Mouse (Mus musculus): Measurements from ENCODE around the gene Prickle4. TPM values are rescaled to one million over a fixed set of nuclear protein-coding genes. Genes with fewer than 3 reads are reported as not detected.
"Not testable (repeated sequence)": the region's sequence is repeated elsewhere in the genome, so short reads cannot be mapped to it uniquely, and the experiment has no call there.

Prickle4 gene
- polyA plus RNA-seq, 1 experiment from 2014 or later: 0.53 TPM

DNA sequence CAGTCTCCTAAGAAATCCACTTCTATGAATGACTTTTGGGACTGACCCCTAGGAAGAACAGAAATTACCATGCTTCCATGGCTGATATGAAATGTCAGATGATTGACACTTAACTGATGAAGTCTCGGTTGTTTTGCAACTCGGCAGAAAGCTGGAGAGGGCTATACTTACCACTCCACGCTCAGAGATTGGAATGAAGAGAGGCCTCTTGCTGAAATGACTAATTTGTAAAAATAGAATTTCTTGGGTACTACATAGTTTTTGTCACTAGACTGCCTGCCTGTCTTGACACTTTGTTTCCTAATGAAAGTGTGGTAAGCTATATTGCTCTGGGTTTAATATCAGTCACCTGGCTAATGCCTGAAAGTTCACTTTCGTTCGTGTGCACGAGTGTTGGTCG lies 30.1 kb downstream of the Prickle4 start:
- Histone ChIP-seq H3K9me3 (ENCODE audit: control insufficient read depth, low read length) (no peaks in the 10 kb centered on the region), H3K36me3 (ENCODE audit: control insufficient read depth, insufficient read depth, low read length) (0 out of 2 replicates have a peak, but pooled peaks cover 5% of the 10 kb centered on the region), H3K4me3 (ENCODE audit: low read depth, low read length) (no peak overlapping the region), H3K27ac (ENCODE audit: low read depth) (no peak overlapping the region), H3K9ac (ENCODE audit: low read length) (no peak overlapping the region), H3K4me1 (replicated peaks; ENCODE audit: control insufficient read depth, insufficient read depth, low read length) (no peaks in the 10 kb centered on the region), H3K4me2 (ENCODE audit: low read length) (no peak overlapping the region), H3K27me3 (replicated peaks; ENCODE audit: control insufficient read depth, insufficient read depth, low read length) (no peaks in the 10 kb centered on the region)
- WGBS: 88% methylated on average over 7 of the region's 7 CpGs
- ATAC-seq (replicated peaks; ENCODE audit: low FRiP score, low TSS enrichment, low read depth) (no peak), DNase-seq (ENCODE audit: low spot score) (no peak)

DNA sequence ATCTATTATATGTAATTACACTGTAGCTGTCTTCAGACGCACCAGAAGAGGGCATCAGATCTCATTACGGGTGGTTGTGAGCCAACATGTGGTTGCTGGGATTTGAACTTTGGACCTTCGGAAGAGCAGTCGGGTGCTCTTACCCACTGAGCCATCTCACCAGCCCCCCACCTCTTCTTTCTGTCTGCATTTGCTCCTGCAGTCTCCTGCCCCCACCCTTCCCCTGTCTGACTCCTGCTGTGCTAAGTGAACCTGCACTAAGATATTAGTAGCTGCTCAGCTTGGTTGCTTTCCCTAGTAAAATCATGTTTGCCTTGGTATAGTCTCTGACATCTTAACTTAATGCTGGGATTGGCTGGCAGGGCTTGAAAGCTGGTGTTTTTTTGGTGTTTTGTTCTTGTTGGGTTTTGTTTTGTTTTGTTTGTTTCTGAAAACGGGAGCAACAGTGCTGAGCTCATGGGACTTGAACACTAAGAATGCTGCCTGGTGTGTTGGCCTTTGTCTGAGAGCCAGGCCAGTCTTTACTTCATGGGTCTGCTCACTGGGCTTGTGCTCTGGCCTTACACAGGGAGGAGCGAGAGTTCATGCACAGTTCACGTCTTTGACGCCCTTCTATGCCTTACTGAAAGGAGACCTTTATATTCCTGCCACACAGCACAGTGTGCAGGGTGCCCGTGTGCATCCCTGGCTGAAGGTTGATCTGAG lies 31.4 kb downstream of the Prickle4 start:
- 0 out of 2 replicates have a peak, but pooled peaks cover 5% of the 10 kb centered on the region for H3K36me3 ChIP-seq (ENCODE audit: control insufficient read depth, insufficient read depth, low read length)
- H3K4me1 ChIP-seq (replicated peaks; ENCODE audit: control insufficient read depth, insufficient read depth, low read length): no peaks in the 10 kb centered on the region
- no peak overlapping the region for H3K4me3 ChIP-seq (ENCODE audit: low read depth, low read length)
- no peak overlapping the region for H3K9ac ChIP-seq (ENCODE audit: low read length)
- peak; percentile 58; the same call in 1 of the 2 replicates for ATAC-seq (replicated peaks; ENCODE audit: low FRiP score, low TSS enrichment, low read depth)
- no peak overlapping the region for H3K4me2 ChIP-seq (ENCODE audit: low read length)
- H3K27me3 ChIP-seq (replicated peaks; ENCODE audit: control insufficient read depth, insufficient read depth, low read length): no peaks in the 10 kb centered on the region
- DNase-seq (ENCODE audit: low spot score): no peak
- H3K27ac ChIP-seq (ENCODE audit: low read depth): no peak overlapping the region
- no peaks in the 10 kb centered on the region for H3K9me3 ChIP-seq (ENCODE audit: control insufficient read depth, low read length)
- WGBS: 73% methylated on average over 9 of the region's 9 CpGs

- Histone ChIP-seq H3K27ac (ENCODE audit: low read depth) (no peak overlapping the region), H3K4me3 (ENCODE audit: low read depth, low read length) (no peak overlapping the region), H3K36me3 (ENCODE audit: control insufficient read depth, insufficient read depth, low read length) (no peaks in the 10 kb centered on the region), H3K9ac (ENCODE audit: low read length) (no peak overlapping the region), H3K4me2 (ENCODE audit: low read length) (no peak overlapping the region), H3K27me3 (replicated peaks; ENCODE audit: control insufficient read depth, insufficient read depth, low read length) (no peaks in the 10 kb centered on the region), H3K9me3 (ENCODE audit: control insufficient read depth, low read length) (no peaks in the 10 kb centered on the region), H3K4me1 (replicated peaks; ENCODE audit: control insufficient read depth, insufficient read depth, low read length) (no peaks in the 10 kb centered on the region)
- WGBS: 76% methylated on average over 3 of the region's 3 CpGs
- no peak for DNase-seq (ENCODE audit: low spot score)
- no peak for ATAC-seq (replicated peaks; ENCODE audit: low FRiP score, low TSS enrichment, low read depth)
These were observed 35.7 kb downstream of the Prickle4 start for GRCm38 (mm10) chr17:47658741-47659243.

DNA sequence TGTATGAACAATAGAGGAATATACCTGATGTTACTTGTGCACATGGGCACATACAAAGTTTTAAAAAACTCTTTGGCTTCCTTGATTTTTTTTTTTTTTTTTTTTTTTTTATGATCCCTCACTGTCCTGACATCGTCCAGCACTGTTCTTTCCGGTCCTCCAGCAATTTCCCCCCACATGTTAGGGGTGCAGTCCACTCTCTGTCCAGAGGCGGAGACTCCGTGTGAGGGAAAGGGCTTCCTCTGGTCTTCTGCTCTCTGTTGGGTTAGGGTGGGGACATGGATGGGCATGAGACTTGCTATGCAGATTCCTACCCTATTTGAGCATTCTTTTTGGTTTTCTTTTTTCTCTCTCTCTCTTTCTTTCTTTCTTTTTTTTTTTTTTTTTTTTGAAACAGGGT lies 36.6 kb downstream of the Prickle4 start:
- Histone ChIP-seq H3K4me1 (replicated peaks; ENCODE audit: control insufficient read depth, insufficient read depth, low read length) (no peaks in the 10 kb centered on the region), H3K9me3 (ENCODE audit: control insufficient read depth, low read length) (no peaks in the 10 kb centered on the region), H3K9ac (ENCODE audit: low read length) (no peak overlapping the region), H3K27ac (ENCODE audit: low read depth) (no peak overlapping the region), H3K4me3 (ENCODE audit: low read depth, low read length) (no peak overlapping the region), H3K4me2 (ENCODE audit: low read length) (no peak overlapping the region), H3K36me3 (ENCODE audit: control insufficient read depth, insufficient read depth, low read length) (no peaks in the 10 kb centered on the region), H3K27me3 (replicated peaks; ENCODE audit: control insufficient read depth, insufficient read depth, low read length) (no peaks in the 10 kb centered on the region)
- DNase-seq (ENCODE audit: low spot score): no peak
- 77% methylated on average over 4 of the region's 4 CpGs for WGBS
- no peak for ATAC-seq (replicated peaks; ENCODE audit: low FRiP score, low TSS enrichment, low read depth)

DNA sequence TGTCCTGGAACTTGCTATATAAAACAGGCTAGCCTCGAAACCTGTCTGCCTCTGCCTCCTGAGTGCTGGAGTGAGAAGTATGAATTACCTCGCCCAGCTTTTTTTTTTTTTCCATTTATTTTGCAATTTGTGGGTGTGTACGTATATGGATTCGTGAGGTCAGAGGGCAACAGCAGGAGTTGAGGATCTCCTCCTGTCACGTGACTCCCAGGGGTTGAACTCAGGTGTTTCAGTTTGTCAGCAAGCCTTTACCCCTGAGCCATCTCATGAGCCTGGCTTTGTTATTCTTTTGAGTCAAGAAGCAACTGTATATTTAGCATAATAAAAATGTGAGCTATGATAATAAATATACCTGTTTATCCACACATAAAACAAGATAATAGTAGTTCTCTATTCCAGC lies 38.8 kb downstream of the Prickle4 start:
- ATAC-seq (replicated peaks; ENCODE audit: low FRiP score, low TSS enrichment, low read depth) (no peak), DNase-seq (ENCODE audit: low spot score) (no peak)
- Histone ChIP-seq H3K27me3 (replicated peaks; ENCODE audit: control insufficient read depth, insufficient read depth, low read length) (no peaks in the 10 kb centered on the region), H3K4me3 (ENCODE audit: low read depth, low read length) (no peak overlapping the region), H3K36me3 (ENCODE audit: control insufficient read depth, insufficient read depth, low read length) (0 out of 2 replicates have a peak, but pooled peaks cover 5% of the 10 kb centered on the region), H3K9me3 (ENCODE audit: control insufficient read depth, low read length) (no peaks in the 10 kb centered on the region), H3K4me2 (ENCODE audit: low read length) (no peak overlapping the region), H3K27ac (ENCODE audit: low read depth) (no peak overlapping the region), H3K9ac (ENCODE audit: low read length) (no peak overlapping the region), H3K4me1 (replicated peaks; ENCODE audit: control insufficient read depth, insufficient read depth, low read length) (no peaks in the 10 kb centered on the region)
- 74% methylated on average over 5 of the region's 5 CpGs for WGBS

GRCm38 (mm10) chr17:47654346-47654745 lies 40.2 kb downstream of the Prickle4 start:
- ATAC-seq (replicated peaks; ENCODE audit: low FRiP score, low TSS enrichment, low read depth); H3K27me3 ChIP-seq (replicated peaks; ENCODE audit: control insufficient read depth, insufficient read depth, low read length); H3K4me2 ChIP-seq (ENCODE audit: low read length); H3K9me3 ChIP-seq (ENCODE audit: control insufficient read depth, low read length); H3K4me1 ChIP-seq (replicated peaks; ENCODE audit: control insufficient read depth, insufficient read depth, low read length); H3K36me3 ChIP-seq (ENCODE audit: control insufficient read depth, insufficient read depth, low read length); DNase-seq (ENCODE audit: low spot score); H3K9ac ChIP-seq (ENCODE audit: low read length); H3K27ac ChIP-seq (ENCODE audit: low read depth); H3K4me3 ChIP-seq (ENCODE audit: low read depth, low read length): not testable (repeated sequence)
- WGBS: 95% methylated on average over 8 of the region's 8 CpGs

DNA sequence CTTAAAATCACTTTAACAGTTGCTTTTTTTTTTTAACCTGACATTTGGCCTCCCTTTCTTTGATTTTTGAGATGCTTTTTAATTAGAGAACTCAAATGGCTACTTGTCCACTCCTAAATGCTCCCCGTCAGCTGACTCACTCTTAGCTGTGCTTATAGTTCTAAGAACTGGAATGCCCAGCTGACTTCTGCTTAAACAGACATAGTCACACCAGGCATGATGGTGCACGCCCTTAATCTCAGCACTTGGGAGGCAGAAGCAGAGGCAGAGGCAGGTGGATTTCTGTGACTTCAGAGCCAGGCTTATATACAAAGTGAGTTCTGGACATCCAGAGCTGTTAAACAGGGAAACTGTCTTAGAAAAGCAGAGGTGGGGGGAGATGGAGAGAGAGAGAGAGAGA lies 42.6 kb downstream of the Prickle4 start:
- ATAC-seq (replicated peaks; ENCODE audit: low FRiP score, low TSS enrichment, low read depth) (no peak), DNase-seq (ENCODE audit: low spot score) (no peak)
- Histone ChIP-seq H3K4me2 (ENCODE audit: low read length) (no peak overlapping the region), H3K36me3 (ENCODE audit: control insufficient read depth, insufficient read depth, low read length) (0 out of 2 replicates have a peak, but pooled peaks cover 5% of the 10 kb centered on the region), H3K27me3 (replicated peaks; ENCODE audit: control insufficient read depth, insufficient read depth, low read length) (no peaks in the 10 kb centered on the region), H3K9me3 (ENCODE audit: control insufficient read depth, low read length) (no peaks in the 10 kb centered on the region), H3K27ac (ENCODE audit: low read depth) (no peak overlapping the region), H3K4me1 (replicated peaks; ENCODE audit: control insufficient read depth, insufficient read depth, low read length) (no peaks in the 10 kb centered on the region), H3K4me3 (ENCODE audit: low read depth, low read length) (no peak overlapping the region), H3K9ac (ENCODE audit: low read length) (no peak overlapping the region)
- WGBS: 82% methylated on average over 2 of the region's 2 CpGs

GRCm38 (mm10) chr17:47648966-47649365 lies 45.6 kb downstream of the Prickle4 start:
- no peak for DNase-seq (ENCODE audit: low spot score)
- no peaks in the 10 kb centered on the region for H3K27me3 ChIP-seq (replicated peaks; ENCODE audit: control insufficient read depth, insufficient read depth, low read length)
- H3K9ac ChIP-seq (ENCODE audit: low read length): no peak overlapping the region
- no peak overlapping the region for H3K4me3 ChIP-seq (ENCODE audit: low read depth, low read length)
- WGBS: 63% methylated on average over 4 of the region's 4 CpGs
- no peaks in the 10 kb centered on the region for H3K4me1 ChIP-seq (replicated peaks; ENCODE audit: control insufficient read depth, insufficient read depth, low read length)
- no peak overlapping the region for H3K4me2 ChIP-seq (ENCODE audit: low read length)
- H3K9me3 ChIP-seq (ENCODE audit: control insufficient read depth, low read length): no peaks in the 10 kb centered on the region
- H3K27ac ChIP-seq (ENCODE audit: low read depth): no peak overlapping the region
- ATAC-seq (replicated peaks; ENCODE audit: low FRiP score, low TSS enrichment, low read depth): no peak
- H3K36me3 ChIP-seq (ENCODE audit: control insufficient read depth, insufficient read depth, low read length): 0 out of 2 replicates have a peak, but pooled peaks cover 5% of the 10 kb centered on the region

DNA sequence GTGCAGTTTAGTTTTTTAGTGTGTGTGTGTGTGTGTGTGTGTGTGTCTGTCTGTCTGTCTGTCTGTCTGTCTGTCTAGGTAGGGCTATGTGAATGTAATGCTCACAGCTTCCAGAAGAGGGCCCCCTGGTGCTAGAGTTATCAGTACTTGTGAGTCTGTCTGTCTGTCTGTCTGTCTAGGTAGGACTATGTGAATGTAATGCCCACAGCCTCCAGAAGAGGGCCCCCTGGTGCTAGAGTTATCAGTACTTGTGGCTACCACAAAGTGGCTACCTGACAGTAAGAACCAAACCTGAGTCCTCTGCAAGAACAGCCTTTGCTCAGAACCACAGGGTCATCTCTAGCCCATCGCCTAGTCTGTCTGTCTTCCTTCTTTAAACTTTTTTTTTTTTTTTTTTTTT lies 47.9 kb downstream of the Prickle4 start:
- DNase-seq (ENCODE audit: low spot score): peak; percentile 76
- Histone ChIP-seq H3K36me3 (ENCODE audit: control insufficient read depth, insufficient read depth, low read length) (0 out of 2 replicates have a peak, but pooled peaks cover 5% of the 10 kb centered on the region), H3K4me3 (ENCODE audit: low read depth, low read length) (no peak overlapping the region), H3K4me2 (ENCODE audit: low read length) (no peak overlapping the region), H3K9ac (ENCODE audit: low read length) (no peak overlapping the region), H3K27ac (ENCODE audit: low read depth) (no peak overlapping the region), H3K4me1 (replicated peaks; ENCODE audit: control insufficient read depth, insufficient read depth, low read length) (no peaks in the 10 kb centered on the region), H3K27me3 (replicated peaks; ENCODE audit: control insufficient read depth, insufficient read depth, low read length) (no peaks in the 10 kb centered on the region), H3K9me3 (ENCODE audit: control insufficient read depth, low read length) (no peaks in the 10 kb centered on the region)
- 75% methylated on average over 1 of the region's 1 CpGs for WGBS
- no peak for ATAC-seq (replicated peaks; ENCODE audit: low FRiP score, low TSS enrichment, low read depth)

Data from intestine, embryonic 14.5 days (tissue).